Mouse (Mus musculus): ENCODE results near the gene Naa50.

DNA sequence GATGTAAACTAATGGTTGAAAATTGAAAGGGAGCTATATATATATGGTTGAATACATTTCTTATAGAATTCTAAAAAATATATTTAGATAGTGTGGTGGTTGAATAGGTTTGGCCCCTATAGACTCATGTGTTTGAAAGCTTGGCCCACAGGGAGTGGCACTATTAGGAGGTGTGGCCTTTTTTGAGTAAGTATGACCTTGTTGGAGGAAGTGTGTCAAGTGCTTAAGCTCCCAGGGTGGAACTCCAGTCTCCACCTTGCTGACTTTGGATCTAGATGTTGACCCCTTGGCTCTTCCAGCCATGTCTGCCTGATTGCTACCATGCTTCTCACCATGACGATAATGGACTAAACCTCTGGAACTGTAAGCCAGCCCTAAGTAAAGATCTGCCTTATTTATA is 43.0 kb downstream of the Naa50 start:
- TF ChIP-seq CTCF (IDR thresholded peaks at IDR 0.05; ENCODE audit: control insufficient read depth, insufficient read depth, insufficient replicate concordance, low read depth, low read length) (no peak), POLR2A (IDR thresholded peaks at IDR 0.05; ENCODE audit: control insufficient read depth, low read depth, low read length) (no peak)
